Mouse (Mus musculus): ENCODE measurements around the gene Gpr35. TPM values are rescaled to one million over a fixed set of nuclear protein-coding genes. Genes with fewer than 3 reads are reported as not detected.

The Gpr35 gene
- 0.10 and 0.41 TPM in 2 replicates for polyA plus RNA-seq (2016; fragmentation: Nextera tagmentation; extraction: Ambion mirVana)

- 84% methylated on average over 5 of the region's 5 CpGs for WGBS
- H3K4me3 ChIP-seq = no peak within 1 kb of the TSS
- H3K4me2 ChIP-seq (replicated peaks) = no peak within 1 kb of the TSS
- no peaks in the 10 kb centered on the region for H3K4me1 ChIP-seq
- H3K27me3 ChIP-seq = no peaks in the 10 kb centered on the region
- ATAC-seq (ENCODE audit: low FRiP score) = no peak
- H3K27ac ChIP-seq = no peak within 1 kb of the TSS
- H3K9me3 ChIP-seq (replicated peaks) = no peaks in the 10 kb centered on the region
- no peak within 1 kb of the TSS for H3K9ac ChIP-seq
- peaks cover 40% of the 10 kb centered on the region for H3K36me3 ChIP-seq
These were observed at the start of gene Gpr35 for GRCm38 (mm10) chr1:92950607-92951006. TSS of gene Gpr35 (plus strand) at chr1:92950865.

- Histone ChIP-seq H3K27me3 (peaks cover 4% of the 10 kb centered on the region; the same call in 1 of the 2 replicates), H3K9me3 (replicated peaks) (no peaks in the 10 kb centered on the region), H3K36me3 (no peaks in the 10 kb centered on the region), H3K4me2 (replicated peaks) (peak within 1 kb of the TSS; percentile 54), H3K9ac (no peak within 1 kb of the TSS), H3K27ac (no peak within 1 kb of the TSS), H3K4me3 (peak within 1 kb of the TSS; percentile 17), H3K4me1 (peaks cover 16% of the 10 kb centered on the region)
- under 1% methylated on average over 15 of the region's 15 CpGs for WGBS
- ATAC-seq (ENCODE audit: low FRiP score) = peak; percentile 24
These were observed 47.9 kb upstream of the Gpr35 start, which contains the start of gene Ankmy1 for GRCm38 (mm10) chr1:92902786-92903185. TSS of gene Ankmy1 (minus strand) at chr1:92902906.

- ATAC-seq (ENCODE audit: low FRiP score) = no peak
- Histone ChIP-seq H3K9ac (no peak overlapping the region), H3K9me3 (replicated peaks) (no peaks in the 10 kb centered on the region), H3K4me1 (peaks cover 19% of the 10 kb centered on the region), H3K36me3 (no peaks in the 10 kb centered on the region), H3K4me2 (replicated peaks) (no peak overlapping the region), H3K4me3 (no peak overlapping the region), H3K27ac (no peak overlapping the region), H3K27me3 (peaks cover 4% of the 10 kb centered on the region; the same call in 1 of the 2 replicates)
- 83% methylated on average over 4 of the region's 4 CpGs for WGBS
These were observed 47.0 kb upstream of the Gpr35 start for GRCm38 (mm10) chr1:92903627-92904026.

- no peak overlapping the region for H3K27ac ChIP-seq
- H3K4me3 ChIP-seq = no peak overlapping the region
- no peaks in the 10 kb centered on the region for H3K9me3 ChIP-seq (replicated peaks)
- peaks cover 28% of the 10 kb centered on the region for H3K4me1 ChIP-seq
- no peak for ATAC-seq (ENCODE audit: low FRiP score)
- H3K4me2 ChIP-seq (replicated peaks) = no peak overlapping the region
- H3K9ac ChIP-seq = no peak overlapping the region
- no peaks in the 10 kb centered on the region for H3K36me3 ChIP-seq
- peaks cover 9% of the 10 kb centered on the region; the same call in 1 of the 2 replicates for H3K27me3 ChIP-seq
- WGBS = 98% methylated on average over 2 of the region's 2 CpGs
These were observed 44.9 kb upstream of the Gpr35 start for GRCm38 (mm10) chr1:92905703-92906310.

GRCm38 (mm10) chr1:92906779-92907631 is 43.7 kb upstream of the Gpr35 start, which contains the start of gene Dusp28:
TSS of gene Dusp28 (plus strand) at chr1:92906981.
- Histone ChIP-seq H3K27me3 (peaks cover 5% of the 10 kb centered on the region; the same call in 1 of the 2 replicates), H3K27ac (peak within 1 kb of the TSS; percentile 88)

GRCm38 (mm10) chr1:92907632-92908360 is 42.9 kb upstream of the Gpr35 start:
- ATAC-seq (ENCODE audit: low FRiP score) = no peak
- H3K4me2 ChIP-seq (replicated peaks) = peak overlapping the region; percentile 85
- H3K9ac ChIP-seq = peak overlapping the region; percentile 78
- no peaks in the 10 kb centered on the region for H3K36me3 ChIP-seq
- H3K4me1 ChIP-seq = peaks cover 40% of the 10 kb centered on the region
- H3K4me3 ChIP-seq = peak overlapping the region; percentile 85
- peaks cover 5% of the 10 kb centered on the region; the same call in 1 of the 2 replicates for H3K27me3 ChIP-seq
- whole genome bisulfite sequencing = 46% methylated on average over 20 of the region's 20 CpGs
- H3K9me3 ChIP-seq (replicated peaks) = no peaks in the 10 kb centered on the region
- H3K27ac ChIP-seq = peak overlapping the region; percentile 88

More at GRCm38 (mm10) chr1:92906779-92907631, 43.7 kb upstream of the Gpr35 start, which contains the start of gene Dusp28:
- WGBS = under 1% methylated on average over 81 of the region's 81 CpGs
- peak within 1 kb of the TSS; percentile 78 for H3K9ac ChIP-seq
- H3K4me1 ChIP-seq = peaks cover 37% of the 10 kb centered on the region
- ATAC-seq (ENCODE audit: low FRiP score) = peak; percentile 90
- H3K9me3 ChIP-seq (replicated peaks) = no peaks in the 10 kb centered on the region
- peak within 1 kb of the TSS; percentile 85 for H3K4me3 ChIP-seq
- no peaks in the 10 kb centered on the region for H3K36me3 ChIP-seq
- H3K4me2 ChIP-seq (replicated peaks) = peak within 1 kb of the TSS; percentile 85

- Histone ChIP-seq H3K9me3 (replicated peaks) (no peaks in the 10 kb centered on the region), H3K9ac (no peak overlapping the region), H3K4me1 (peaks cover 39% of the 10 kb centered on the region), H3K36me3 (no peaks in the 10 kb centered on the region), H3K27me3 (peaks cover 5% of the 10 kb centered on the region; the same call in 1 of the 2 replicates), H3K27ac (no peak overlapping the region), H3K4me2 (replicated peaks) (no peak overlapping the region), H3K4me3 (no peak overlapping the region)
- 94% methylated on average over 3 of the region's 3 CpGs for WGBS
- no peak for ATAC-seq (ENCODE audit: low FRiP score)
These were observed 42.0 kb upstream of the Gpr35 start for GRCm38 (mm10) chr1:92908664-92909063.

GRCm38 (mm10) chr1:92909068-92909467 is 41.6 kb upstream of the Gpr35 start:
- Histone ChIP-seq H3K9me3 (replicated peaks) (no peaks in the 10 kb centered on the region), H3K4me3 (no peak overlapping the region)
- no peak for ATAC-seq (ENCODE audit: low FRiP score)

GRCm38 (mm10) chr1:92910239-92910885 is 40.3 kb upstream of the Gpr35 start, which contains the start of gene Rnpepl1:
TSS of gene Rnpepl1 (plus strand) at chr1:92910783.
- Histone ChIP-seq H3K4me2 (replicated peaks) (peak within 1 kb of the TSS; percentile 97), H3K9ac (peak within 1 kb of the TSS; percentile 95), H3K36me3 (peaks cover 13% of the 10 kb centered on the region), H3K4me1 (peaks cover 39% of the 10 kb centered on the region), H3K27ac (peak within 1 kb of the TSS; percentile 97), H3K4me3 (peak within 1 kb of the TSS; percentile 90), H3K9me3 (replicated peaks) (no peaks in the 10 kb centered on the region), H3K27me3 (peaks cover 5% of the 10 kb centered on the region; the same call in 1 of the 2 replicates)
- WGBS = under 1% methylated on average over 33 of the region's 57 CpGs
- ATAC-seq (ENCODE audit: low FRiP score) = peak; percentile 71

More at GRCm38 (mm10) chr1:92909068-92909467, 41.6 kb upstream of the Gpr35 start:
- no peak overlapping the region for H3K27ac ChIP-seq
- 64% methylated on average over 4 of the region's 4 CpGs for WGBS
- H3K27me3 ChIP-seq = peaks cover 5% of the 10 kb centered on the region; the same call in 1 of the 2 replicates
- H3K9ac ChIP-seq = no peak overlapping the region
- peaks cover 39% of the 10 kb centered on the region for H3K4me1 ChIP-seq
- no peak overlapping the region for H3K4me2 ChIP-seq (replicated peaks)
- H3K36me3 ChIP-seq = no peaks in the 10 kb centered on the region

GRCm38 (mm10) chr1:92910925-92911720 is 39.5 kb upstream of the Gpr35 start:
- Histone ChIP-seq H3K9me3 (replicated peaks) (no peaks in the 10 kb centered on the region), H3K27ac (peak overlapping the region; percentile 97), H3K9ac (peak overlapping the region; percentile 95), H3K4me3 (peak overlapping the region; percentile 90), H3K4me2 (replicated peaks) (peak overlapping the region; percentile 97), H3K27me3 (peaks cover 5% of the 10 kb centered on the region; the same call in 1 of the 2 replicates), H3K4me1 (peaks cover 39% of the 10 kb centered on the region), H3K36me3 (peaks cover 20% of the 10 kb centered on the region)
- peak; percentile 12 for ATAC-seq (ENCODE audit: low FRiP score)
- under 1% methylated on average over 69 of the region's 85 CpGs for WGBS

Measured in hindbrain, embryonic 12.5 days (tissue).